Mouse (Mus musculus) thymus, postnatal 10 days (tissue): ENCODE measurements around the gene Slc38a2.

Experiments used
- DNase-seq, 2 experiments: peaks; one replicate each; pipeline ENCODE4 v3.0.0; 2021; ENCODE audit warnings: low spot score in 2 of 2

Gene Slc38a2

DNA sequence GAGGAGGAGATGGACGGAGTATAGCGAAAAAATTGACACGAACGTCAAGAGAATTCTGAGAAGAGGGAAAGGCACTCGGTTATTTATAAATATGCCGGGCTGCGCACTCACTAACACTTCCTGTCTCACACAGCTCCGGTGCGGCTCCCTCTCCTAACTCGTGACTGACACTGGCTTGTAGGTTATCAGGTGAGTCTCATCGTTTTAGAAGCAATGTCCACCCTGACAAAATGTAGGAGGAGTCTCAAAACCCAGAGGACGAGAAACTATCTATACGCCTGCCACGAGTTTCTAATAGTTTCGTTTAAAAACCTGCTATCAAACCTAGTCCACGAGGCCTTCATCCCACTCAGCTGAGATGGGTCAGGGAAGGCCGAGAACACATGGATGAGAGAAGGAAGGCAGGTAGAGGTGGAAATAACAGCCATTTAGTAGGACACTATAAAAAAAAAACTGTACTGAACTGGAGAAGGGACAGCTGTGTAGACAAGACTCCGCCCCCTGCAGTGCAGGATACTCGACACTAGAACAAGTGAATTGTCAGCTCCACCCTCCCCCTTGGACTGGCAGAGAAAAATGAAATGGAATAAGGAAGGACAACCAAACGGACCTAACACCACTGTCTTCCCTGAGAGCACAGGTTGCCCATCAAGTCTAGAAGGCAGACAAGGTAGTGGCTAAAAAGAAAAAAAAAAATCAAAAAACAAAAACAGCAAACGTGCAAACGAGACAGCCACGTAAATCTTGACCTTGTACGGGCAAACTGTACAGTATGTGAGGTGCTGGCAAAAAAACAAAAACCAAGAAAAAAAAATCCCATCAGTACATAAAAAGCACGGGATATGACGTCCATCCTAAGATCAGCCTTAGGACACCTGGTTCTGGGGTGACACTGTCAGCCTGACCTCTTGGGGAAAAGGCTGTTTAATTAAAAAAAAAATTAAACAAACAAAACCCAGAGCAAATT lies 3.8 kb downstream of the Slc38a2 start:
- DNase-seq: no peak

DNA sequence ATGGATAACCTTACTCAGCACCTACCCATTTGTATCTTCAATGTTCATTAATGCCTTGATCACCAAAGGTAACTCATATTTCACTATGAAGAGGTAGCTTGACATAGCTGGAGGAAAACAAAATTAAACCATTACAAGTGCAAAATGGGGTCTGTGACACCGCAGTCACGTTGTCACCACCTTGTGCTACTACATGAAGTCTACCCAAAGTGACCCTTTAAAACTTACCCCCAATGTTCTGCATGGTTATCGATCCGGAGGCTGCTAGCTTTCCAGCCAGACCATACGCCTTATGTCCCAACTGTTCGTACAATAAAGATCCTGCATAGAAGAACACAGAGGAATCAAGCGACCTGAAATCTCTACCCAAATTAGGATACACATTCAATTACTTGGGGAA lies 4.5 kb downstream of the Slc38a2 start:
- no peak for DNase-seq

DNA sequence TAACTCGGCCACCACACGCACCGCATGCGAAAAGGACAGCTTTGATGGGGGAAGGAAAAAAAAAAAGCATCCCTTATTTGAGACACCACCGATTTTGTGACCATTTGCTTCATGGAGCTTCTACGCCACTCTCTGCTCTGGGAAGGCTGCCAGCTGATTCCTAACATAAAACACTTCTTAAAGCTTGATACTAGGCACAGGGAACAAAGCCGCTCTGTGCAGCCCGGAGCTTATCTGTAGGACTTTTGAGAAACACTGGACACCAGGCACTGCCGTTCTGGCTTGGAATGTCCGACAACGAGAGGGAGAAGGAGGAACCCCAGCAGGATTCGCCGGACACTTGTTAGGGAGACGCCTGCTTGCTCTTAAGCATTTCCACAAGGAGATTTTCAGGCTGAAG lies 5.8 kb downstream of the Slc38a2 start:
- no peak for DNase-seq

DNA sequence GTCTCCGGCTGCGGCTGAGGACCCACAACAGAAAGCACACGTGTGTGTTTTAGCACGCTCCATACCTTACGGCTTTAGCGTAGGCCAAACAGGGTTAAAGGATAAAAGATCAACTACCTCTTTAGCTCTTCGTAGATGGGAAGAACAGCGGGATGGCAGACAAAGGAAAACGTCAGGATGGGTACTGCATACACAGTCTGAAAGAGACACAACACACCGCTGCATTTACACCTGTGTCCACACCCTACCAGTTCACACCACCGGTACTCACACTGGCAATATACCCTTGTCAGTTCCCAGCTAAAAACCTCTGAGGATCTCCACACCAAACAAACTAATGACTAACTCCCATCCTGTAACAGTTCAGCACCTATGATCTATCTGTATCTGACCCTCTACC lies 7.1 kb downstream of the Slc38a2 start:
- DNase-seq: no peak

DNA sequence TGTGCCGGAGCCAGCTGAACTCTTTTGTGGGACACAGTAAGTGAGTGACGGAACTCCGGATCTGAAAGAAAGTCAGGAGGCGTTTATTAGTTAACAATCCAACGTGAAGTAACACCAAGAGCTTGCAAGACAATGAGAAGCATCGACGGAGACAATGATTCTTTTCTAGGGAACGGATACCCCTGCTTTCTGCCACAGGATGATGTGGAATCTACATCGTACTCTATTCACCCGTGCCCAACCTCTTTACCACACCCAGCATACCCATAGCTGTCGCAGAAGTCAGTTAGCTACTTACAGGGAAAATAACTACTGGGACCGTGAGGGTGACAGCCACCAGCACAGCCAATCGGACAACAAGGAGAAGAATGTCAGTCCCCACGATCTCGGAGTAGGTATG lies 8.1 kb downstream of the Slc38a2 start:
- no peak for DNase-seq

DNA sequence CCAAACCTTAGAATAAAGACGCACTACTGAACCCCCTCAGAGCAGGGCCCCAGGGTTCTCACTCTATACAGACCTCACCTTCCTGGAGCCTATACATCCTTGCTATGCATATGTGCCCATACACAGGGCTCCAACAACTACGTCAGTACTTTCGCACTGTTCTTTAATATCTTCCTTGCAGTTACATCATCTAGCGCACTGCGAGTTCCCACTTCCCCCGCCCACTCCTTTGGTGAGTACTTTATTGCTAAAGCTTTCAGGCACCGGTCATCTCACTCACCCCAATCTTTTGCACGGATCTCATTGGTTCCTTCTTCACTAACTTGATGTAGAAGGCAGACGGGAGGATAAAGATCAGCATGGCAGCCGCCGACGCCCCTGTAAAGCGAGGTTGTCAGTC lies 8.7 kb downstream of the Slc38a2 start:
- no peak for DNase-seq

DNA sequence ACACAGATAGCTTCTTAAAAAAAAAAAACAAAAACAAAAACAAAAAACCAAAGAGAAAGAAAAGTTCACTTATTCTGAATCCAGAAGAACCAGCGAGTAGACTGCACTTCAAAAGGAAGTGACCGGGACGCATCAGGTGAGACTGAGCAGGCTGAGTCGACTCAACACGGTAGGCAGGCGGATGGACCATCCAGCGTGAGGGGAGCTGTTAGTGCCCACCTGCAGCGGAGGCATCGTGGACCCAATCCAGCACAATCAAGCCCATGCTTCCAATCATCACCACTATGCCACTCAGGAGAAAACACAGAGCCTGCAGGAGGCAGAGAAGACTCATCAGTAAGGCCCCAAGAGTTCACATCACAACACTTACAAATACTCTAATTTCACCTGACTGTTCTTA lies 9.6 kb downstream of the Slc38a2 start:
- DNase-seq: no peak

DNA sequence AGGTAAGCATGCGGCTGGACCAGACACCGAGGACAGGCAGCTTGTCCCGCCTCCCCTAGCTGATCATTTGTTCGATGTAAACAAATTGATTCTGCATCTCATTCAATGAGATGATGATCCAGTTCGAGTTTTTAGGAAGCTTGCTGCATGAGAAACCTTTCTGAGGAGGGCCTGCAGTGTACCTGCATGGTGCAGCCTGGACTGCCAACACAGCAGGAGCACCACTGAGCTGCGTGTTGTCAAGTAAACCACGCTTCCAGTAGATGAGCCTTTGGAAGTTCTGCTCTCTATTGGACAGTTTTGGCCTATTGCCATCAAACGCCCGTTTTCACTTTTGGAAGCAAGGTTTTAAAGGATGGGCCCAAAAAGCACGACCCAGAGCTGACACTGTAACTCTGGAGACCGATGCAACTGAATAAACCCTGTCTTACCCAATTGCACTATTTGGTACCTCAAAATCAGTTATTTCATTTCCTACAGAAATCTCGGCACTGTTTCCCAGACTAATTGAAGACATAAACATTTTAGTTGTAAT lies 10.7 kb downstream of the Slc38a2 start:
- no peak for DNase-seq

DNA sequence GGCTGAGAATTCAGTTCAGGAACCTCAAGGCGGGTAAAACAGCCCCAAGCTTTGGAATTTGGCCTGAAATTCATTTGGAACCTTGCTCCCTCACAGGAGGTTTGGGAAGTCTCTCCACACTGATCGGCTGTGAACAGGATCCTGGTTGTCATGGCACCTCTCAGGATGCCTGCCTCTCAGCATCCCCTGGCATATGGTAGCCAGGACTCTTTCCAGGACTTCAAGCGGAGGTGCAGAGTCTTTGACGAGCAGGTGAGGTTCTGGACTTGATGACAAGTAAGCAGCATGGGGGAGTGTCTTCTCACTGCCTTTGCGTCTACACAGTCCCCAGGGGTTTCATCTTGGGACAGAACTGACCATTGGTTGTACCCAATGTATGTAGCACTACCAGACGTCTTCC lies 11.5 kb downstream of the Slc38a2 start:
- DNase-seq: no peak

DNA sequence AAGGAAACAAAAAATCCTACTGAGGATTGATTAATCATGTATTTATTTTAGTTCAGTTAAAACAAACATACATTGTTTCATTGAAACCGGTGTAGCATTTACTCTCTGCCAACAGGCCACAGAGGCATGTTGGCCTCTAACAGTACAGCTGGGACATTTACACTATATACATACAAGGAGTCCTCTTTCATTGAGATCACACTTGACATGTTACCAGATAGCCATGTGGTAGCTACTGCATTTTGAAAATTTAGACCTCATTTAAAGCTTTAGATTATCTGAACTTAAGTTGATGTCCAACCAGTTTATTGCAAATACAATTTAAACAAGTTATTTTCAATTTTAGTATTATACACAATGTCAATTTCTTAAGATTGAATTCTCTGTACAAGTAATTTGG lies 12.2 kb downstream of the Slc38a2 start:
- DNase-seq: no peak

DNA sequence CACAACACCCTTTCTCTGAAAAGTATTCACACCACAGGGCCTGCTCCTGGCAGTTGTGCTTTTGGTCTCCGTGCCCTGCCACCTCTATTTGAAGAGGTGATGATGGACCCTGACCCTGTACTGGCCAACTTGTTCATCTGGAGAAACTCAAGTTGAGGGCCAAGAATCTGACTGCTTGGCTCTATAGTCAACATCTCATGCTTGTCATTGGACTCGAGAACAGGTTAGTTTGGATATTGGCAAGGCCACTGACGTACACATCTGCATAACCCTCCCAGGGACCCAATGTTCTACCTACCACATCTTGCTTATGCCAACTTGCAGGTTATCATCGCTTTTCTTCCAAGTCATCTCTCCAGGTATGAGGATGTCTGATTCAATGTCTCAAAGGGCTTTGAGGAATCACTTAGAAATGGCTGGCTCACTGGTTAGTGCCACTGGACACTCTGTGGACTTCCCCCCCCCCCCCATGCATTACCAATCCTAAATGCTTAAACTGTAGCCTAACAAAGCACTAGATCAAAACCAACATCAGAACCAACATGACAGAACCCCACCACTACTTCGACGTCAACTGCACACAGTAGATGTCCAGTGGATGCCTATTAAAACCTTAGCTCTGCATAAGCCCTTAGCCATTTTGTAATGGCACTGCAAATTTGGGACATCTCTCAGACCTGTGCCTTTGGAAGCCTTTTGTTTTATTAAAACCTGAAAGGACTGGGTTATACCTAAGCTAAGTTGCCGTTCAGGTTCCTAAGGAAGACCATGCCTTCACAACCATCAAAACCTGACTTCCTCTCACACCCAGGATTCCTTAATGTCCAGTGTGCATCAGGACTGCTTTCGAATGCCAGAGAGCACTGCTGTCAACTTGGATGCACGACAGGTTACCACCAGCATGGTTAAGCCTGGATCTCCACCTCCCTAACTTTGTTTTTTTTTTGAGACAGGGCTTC lies 13.1 kb downstream of the Slc38a2 start:
- no peak for DNase-seq

DNA sequence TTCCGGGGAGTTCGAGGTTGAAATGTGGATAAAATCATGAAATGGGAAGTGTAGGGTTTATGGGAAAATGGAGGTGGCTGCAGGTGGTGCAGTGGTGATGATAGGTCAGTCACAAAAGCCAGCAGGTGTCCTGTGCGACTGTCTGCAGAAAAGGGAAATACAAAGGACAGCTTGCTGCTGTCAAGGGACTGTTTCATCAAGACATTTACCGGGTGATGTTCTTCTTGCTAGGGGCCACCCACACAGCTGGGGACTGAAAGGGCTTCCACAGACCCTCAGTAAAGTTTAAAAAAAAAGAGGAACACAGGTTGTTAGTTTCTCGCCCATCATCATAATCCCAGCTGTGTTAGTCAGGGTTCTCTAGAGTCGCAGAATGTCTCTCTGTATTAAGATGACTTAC lies 14.3 kb downstream of the Slc38a2 start:
- DNase-seq: no peak

DNA sequence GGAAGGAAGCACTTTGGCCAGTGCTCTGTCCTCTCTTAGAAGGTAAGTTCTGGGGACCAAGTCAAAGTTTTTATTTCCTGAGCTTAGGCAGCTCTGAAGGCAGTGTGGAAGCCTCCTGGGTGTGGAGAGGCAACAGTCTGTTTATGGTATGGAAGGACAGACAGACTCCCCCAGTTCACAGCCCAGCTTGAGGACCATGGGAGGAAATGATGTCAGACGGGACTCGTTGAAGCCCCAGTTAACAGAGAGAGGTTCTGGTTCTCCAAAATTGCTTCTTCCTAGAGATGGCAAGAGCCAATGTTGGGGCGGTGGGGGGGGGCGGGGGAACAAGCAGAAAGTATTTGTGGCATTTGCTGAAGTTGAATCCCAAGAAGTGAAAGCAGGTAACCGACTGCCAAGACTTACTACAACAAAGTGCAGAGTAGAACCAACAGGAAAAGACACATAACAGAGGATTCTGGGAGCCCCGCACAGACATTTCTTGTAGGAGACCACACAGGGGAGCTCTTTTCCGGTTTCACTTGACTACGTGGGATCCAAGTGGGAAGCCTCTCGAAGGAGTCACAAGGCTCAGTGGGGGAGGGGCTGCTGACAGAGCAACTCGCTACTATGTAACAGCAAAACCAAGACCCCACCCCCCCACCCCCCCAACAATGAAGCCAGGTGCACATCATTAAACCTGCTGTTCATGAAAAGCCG lies 15.2 kb downstream of the Slc38a2 start:
- peak; percentile 31 to 51 for DNase-seq

DNA sequence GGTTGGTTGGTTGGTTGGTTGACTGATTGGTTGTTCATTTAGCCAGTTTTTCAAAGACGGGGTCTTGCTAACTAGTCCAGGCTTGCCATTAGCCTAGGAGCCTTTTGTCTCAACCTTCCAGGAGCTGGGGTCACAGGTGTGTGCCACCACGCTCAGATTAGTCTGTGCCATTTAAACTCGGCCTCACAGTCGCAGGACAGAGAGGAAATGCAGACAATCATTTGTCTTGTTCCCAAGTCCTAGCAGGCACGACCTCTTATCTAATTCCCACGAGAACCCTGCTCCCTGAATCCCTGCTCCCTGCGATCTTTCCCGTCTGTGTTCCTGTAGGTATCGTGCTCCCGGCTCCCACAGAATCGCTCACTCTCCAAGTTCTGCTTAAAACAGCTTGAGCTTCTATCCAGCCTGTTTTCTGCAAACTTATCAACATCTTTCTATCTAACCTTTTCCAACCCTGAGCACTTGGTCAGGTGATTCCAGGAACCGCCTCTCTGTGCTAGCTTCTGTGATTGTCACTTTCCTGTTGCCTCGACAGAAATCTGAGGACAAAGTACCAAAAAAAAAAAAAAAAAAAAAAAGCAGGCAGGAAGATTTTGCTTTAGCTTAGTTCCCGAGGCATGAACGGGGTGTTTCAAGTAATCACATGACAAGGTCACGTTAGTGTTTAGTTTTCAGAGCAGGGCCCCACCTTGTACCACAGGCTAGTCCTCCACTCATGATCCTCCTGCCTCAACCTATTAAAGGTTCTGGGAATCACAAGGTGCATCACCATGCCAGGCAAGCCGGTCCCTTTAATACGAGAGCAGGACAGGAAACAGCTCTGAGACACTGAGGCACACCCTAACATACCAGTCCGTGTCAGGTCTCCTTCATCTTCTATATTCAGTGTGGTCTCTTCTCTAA lies 20.4 kb downstream of the Slc38a2 start:
- no peak for DNase-seq

DNA sequence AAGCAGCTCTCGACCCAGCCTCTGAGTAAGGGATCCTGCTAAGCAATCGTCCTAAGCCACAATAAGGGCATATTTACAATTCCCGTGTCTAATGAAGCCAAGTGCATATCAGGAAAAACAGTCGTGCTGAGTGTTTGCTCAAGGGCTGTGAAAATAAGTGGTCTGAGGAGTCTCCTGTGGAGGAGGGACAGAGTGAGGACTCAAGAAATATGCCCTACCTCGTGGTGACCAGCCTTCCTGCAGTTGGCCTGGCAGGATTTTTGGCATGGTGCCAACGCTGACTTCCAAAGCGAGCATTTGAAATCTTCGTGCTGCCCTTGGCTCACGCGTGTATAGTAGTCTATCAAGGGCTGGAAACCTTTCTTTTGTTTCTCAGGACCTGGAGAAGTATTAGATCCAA lies 23.0 kb downstream of the Slc38a2 start:
- no peak for DNase-seq

DNA sequence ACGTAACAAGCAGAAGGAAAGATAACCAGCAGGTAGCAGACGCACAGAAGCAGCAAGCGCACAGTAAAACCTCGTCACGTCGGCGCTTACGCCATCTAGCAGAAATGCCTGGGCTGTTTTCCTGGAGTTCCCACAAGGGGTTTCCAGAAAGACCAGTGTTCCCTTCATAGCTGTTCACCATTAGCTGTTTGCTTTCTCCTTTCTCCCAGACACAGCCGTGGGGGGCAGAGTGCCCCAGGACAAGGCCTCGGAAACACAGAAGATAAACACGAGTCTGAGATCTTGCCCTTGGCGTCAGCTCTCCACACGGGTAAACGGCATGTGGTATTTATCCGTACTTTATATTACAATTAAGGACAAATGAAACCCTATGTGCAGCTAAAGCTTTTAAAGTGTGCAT lies 23.8 kb downstream of the Slc38a2 start:
- no peak for DNase-seq

DNA sequence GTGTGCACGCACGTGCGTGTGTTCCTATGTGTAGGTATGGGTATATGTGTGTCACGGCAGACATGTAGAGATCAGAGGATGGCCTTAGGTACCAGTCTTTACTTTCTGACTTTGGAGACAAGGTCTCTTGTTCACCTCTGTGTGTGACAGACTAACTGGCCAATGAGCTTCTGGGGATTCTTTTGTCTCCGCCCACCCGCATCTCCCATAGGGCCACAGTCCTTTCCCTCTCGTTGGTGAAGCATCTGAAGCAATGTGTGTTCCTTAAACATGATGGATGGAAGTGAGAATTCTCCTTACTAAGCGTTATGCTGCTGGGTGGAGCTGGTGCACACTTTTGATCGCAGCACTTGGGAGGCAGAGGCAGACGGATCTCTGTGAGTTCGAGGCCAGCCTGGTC lies 24.5 kb downstream of the Slc38a2 start:
- no peak for DNase-seq

DNA sequence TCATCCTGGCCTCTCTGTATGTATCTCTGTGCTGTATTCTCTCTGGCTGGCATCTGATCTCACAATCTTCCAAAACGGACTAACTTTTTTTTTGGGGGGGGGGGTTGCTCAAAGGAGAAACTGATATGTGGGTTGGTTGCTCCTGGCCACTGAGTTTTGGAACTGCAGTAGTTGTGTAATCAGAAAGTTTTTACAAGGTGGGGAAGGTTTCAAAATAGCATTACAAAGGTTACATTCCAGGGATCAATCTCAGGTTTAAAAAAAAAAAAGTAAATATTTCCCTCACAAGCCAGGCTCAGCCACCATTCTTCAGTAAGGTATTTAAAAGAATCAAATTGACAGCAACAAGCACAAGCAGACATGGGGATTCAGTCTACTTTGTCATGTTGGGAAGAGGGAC lies 25.4 kb downstream of the Slc38a2 start:
- DNase-seq: no peak

DNA sequence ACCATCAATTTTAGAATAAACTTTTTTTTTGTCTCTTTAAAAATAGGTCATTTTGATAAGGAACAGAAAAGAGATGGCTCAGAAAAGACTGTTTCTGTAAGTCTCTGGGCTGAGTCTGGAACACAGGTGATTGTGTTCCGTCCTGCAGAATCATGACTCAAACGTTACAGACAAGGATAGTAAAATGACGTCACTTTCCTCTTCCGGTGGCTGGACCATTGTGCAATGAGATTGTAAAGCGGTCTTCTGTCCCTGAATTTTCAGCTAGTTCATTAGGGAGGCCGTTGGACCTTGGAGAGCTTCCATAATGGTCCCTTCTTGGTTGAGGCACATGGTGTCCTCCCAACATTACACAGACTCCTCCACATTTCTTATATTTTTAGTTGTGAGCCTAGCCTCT lies 29.8 kb downstream of the Slc38a2 start:
- DNase-seq: no peak

DNA sequence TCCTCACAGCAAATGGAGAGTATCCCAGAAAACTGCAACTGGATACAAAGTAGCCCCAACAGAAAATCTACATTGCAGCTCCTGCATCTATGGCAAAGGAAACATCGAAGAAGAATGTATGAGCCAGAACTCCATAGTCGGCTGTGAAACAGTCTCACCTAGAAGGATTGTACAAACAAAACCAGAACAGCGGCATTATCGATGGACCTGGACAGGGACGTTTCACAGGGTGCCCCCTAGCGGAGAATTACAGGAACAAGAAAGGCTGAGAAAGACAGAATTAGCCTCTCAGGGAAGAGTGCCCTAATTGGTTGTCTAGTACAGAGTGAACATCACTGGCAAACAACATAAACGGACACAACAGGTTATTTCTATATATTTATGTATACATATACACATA lies 32.9 kb downstream of the Slc38a2 start:
- DNase-seq: peak; percentile 57 to 81

DNA sequence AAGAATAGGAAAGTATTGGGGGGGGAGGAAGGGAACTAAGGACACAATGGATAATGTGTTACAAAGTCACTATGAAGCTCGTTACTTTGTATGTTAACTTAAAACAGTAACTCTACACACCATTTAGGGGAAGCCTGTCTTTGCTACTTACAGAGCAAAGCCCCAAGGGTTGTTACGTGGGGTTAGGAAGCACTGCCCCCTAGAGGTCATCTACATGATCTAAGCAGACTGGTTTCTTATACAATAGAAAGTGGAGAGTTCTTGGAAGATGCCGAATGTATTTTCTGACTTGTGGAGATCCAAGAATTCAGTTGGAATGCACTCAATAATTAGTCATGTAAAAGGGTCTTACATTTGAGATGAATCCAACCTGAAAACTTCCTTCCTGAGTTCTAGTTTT lies 33.6 kb downstream of the Slc38a2 start:
- peak; percentile 77 to 89 for DNase-seq
